Mouse (Mus musculus): ENCODE measurements around the gene Spata13.

Spata13 gene

GRCm38 (mm10) chr14:60721938-60722337, 88.1 kb downstream of the Spata13 start:
- DNase-seq: no peak

DNA sequence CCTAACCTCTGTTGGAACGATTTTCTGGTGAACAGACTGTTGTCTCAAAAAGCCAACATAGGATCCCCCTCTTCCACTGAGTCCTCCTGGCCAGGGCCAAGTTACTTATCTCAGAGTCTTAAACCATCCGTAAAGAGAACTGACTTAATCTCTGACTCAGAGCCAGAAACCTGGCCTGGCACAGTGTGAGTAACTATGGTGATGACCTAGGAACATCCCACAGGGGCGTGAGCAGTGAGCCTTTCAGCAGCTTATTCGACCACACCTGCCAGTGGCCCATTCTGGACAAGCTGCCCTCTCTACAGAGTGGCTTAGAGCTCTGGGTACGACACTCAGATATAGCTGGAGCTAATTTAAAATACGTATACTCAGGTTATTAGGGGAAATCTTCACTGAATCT, 92.3 kb downstream of the Spata13 start:
- DNase-seq: no peak

DNA sequence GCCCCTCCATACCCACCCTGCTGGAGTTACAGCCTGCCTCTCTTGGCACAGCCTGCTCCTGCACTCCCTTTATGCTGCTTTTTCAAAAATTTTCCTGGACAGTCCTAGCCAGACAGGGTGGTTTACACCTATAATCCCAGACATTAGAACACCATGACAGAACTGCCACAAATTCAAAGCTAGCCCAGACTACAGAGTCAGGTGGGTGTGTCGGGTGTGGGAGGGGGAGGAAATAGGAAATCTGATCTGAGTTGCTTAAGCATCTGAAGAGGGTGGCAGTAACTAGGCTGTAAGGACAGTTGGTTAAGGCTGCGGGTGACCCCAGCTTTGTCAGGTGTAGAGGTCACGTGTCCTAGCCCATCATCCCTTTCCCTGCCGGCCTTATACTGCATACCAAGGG, 93.3 kb downstream of the Spata13 start:
- DNase-seq: no peak

DNA sequence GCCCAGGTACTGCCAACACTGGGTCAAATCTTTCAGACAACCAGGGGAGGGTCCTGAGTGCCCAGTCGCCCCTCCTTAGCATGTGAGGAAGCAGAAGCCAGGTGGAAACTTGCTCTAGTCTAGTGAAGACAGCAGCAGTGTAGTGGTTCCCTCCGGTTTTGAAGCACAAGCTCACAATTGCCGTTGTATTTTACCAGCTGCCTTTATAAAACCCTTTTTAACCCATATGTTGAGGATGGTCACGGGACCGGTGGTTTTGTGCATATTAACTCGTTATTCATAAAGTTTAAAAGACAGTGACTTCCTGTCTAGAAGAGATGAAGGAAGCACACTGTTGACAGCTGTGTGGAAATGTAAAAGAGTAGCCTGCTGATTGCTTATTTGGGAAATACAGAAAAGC, 98.3 kb downstream of the Spata13 start:
- no peak for DNase-seq

GRCm38 (mm10) chr14:60732787-60733186, 99.0 kb downstream of the Spata13 start:
- DNase-seq: peak; percentile 36 to 60

DNA sequence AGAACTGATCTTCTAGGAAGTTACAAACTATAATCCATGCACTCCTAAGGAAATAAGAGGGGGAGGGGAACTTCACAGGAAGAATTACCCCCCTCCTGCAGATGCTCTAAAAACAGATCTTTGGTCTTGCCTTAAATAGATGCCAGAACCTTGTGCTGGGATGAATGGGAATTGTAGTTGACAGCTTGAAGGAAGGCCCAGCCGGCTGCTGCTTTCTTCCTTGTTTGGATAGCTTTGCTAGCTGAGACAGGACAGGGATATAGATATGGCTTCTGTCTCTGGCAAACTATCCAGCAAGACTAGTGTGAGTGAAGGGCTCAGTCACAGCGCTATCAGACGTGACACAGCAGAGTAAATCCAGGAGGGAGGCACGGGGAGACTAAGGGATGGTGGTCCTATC, 99.9 kb downstream of the Spata13 start:
- DNase-seq: no peak

- no peak for DNase-seq
Measured at GRCm38 (mm10) chr14:60735206-60735605, 101.4 kb downstream of the Spata13 start.

- DNase-seq: no peak
Measured at GRCm38 (mm10) chr14:60735848-60736547, 102.2 kb downstream of the Spata13 start.

DNA sequence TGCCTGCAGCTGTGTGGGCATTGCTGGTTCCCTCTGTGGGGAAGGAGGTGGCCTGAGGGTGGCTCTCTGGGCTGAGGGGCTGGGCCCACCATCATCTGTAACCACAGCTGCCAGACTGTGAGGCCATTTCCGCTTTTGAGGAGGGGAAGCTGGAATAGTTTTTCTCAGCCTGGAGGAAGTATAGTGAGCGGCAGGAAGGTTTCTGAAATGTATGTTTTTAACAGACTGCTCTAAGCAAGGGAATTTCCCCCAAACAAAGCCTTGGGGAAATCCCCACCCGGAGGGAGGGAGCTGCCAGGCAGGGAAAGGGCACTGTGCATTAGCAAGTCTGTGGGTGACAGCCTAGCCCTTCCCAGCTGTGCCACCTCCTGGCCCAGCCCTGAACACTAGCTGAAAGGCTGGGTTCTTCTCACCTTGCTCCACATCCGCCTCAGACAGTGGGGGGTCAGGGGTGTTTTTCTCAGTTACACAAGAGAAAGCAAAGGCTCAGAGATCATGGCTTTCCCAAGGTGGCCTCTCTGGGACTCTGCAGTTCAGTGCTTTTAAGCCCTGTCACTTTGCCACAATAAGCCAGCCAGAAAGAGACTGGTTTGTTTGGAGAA, 102.9 kb downstream of the Spata13 start:
- peak; percentile 70 to 73 for DNase-seq

DNA sequence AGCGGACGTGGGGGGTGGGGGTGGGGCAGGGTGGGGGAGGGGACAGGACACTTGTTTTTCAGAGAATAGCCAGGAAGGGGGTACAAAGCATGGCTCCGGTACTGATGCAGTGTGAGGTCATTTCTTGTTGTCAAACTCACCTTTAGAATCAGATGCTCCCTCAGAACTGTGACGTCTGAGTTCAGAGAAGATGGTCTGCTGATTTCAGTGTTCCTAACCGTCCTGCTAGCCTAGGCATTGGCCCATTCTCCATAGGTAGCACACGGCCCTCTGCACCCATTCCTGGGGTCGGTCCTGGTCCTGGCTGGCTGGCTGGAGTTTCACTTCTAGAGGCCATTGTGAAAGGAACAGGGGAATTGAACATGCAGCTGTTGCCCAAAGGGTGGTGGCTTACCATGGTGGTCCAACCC, 103.4 kb downstream of the Spata13 start:
- no peak for DNase-seq

DNA sequence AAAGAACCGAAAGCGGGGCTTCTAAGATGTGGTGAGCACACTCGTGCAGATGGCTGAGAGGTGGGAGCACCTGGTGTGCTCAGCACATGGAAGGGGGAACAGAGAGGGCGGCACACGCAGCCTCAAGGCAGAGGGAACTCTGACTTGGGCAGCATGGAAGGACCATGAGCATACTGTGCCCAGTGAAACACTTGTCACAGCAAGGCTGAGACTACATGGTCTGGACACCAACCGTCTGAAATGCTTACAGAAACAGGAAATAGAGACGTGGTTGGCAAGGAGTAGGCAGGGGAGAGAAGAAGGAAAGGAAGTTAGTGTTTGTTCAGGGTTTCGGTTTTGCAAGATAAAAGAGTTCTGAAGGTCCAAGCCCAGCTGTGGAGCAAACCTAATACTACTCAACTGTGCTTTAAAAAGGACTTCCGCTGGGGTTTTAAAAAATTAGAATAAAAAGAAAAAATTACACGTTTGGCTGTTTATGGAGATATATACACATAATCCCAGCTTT, 104.7 kb downstream of the Spata13 start:
- peak in 1 of 2 experiments; percentile 43 for DNase-seq

DNA sequence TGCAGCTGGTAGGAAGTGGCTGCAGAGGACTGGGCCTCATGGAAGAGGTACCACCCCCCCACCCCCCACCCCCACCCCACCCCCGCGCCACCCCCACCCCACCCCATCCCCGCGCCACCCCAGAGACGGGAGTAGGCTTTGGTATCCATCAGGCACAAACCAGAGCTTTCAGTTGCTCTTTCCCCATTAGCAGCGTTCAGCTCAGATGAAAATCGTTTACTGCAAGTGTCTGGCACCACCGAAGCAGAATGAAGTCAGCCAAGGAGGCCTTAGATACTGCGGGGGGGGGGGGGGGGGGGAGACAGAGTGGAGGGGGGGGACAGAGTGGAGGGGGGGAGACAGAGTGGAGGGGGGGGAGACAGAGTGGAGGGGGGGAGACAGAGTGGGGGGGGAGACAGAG, 105.4 kb downstream of the Spata13 start:
- no peak for DNase-seq

DNA sequence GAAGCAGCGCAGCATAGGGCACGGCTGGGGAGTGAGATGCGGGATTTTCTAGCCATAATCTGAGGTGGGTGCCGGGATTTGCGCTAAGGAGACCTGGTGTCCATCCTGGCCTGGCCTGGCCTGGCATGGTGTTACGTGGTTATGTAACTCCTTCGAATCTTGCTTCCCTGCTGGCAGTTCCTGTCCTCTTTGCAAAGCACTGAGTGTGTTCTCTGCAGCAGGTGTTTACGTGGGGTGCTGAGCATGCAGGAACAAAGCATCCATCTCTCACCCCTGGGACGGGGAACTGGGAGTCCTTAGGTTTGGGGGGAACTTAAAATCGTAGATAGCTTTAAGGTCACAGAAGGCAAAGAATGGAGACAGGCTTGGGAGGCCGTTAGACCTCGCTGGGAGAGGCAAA, 105.8 kb downstream of the Spata13 start:
- no peak for DNase-seq

DNA sequence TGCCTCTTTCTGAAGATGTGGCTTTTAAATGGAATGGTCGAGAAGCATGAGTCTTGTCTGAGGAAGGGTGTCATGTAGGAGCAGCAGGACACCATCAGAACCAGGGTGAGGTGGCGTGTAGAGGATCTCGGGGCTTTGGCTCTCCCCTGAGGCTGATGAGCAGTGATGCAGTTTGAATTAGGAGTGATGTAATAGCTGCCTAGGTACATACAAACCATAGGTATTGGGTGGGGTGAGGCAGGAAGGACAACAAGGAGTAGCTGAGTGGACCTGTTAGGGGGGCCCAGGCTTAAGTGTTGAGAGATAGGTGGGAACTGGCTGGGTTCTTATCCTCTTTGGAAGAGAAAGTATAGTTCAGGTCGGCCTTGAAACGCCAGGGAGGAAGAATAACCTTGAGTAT, 106.7 kb downstream of the Spata13 start:
- no peak for DNase-seq

DNA sequence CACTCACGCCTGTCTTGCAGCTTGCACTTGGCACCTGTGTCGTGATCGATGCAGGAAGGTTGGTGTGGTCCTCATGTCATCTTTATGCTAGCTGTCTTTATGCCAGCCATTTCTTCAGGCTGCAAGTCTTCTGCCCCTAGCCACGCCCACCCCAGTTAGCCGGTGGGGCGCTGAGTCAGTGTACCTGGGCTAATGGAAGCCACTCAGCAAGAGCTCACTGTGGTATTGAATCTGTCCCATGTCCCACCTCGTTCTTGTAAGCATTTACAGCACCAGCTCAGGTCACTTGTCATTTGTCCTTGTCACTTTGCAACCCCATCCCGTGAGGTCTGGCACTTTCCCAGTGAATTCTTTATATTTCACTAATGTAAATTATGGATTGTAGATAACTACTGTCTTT, 107.2 kb downstream of the Spata13 start:
- DNase-seq: no peak

- DNase-seq: no peak
Measured at GRCm38 (mm10) chr14:60741490-60741981, 107.7 kb downstream of the Spata13 start.

GRCm38 (mm10) chr14:60743681-60744080, 109.9 kb downstream of the Spata13 start:
- DNase-seq: no peak

GRCm38 (mm10) chr14:60745201-60745600, 111.4 kb downstream of the Spata13 start:
- DNase-seq: no peak

- DNase-seq: no peak
Measured at GRCm38 (mm10) chr14:60746141-60746540, 112.3 kb downstream of the Spata13 start.

GRCm38 (mm10) chr14:60747154-60747870, 113.5 kb downstream of the Spata13 start:
- DNase-seq: no peak

DNA sequence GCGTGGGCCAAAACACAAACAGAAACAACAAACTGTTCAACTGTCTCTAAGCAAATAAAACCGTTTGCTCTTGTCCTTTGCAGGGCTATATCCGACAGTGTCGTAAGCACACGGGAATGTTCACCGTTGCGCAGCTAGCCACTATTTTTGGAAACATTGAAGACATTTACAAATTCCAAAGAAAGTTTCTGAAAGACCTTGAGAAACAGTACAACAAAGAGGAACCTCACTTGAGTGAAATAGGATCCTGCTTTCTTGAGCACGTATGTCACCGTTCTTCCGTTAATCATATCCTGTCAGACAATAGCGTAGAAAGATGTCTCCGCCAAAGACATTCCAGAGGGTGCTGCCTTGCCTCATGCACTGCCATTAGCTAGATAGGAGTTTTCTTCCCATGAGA, 116.1 kb downstream of the Spata13 start:
- no peak for DNase-seq

DNA sequence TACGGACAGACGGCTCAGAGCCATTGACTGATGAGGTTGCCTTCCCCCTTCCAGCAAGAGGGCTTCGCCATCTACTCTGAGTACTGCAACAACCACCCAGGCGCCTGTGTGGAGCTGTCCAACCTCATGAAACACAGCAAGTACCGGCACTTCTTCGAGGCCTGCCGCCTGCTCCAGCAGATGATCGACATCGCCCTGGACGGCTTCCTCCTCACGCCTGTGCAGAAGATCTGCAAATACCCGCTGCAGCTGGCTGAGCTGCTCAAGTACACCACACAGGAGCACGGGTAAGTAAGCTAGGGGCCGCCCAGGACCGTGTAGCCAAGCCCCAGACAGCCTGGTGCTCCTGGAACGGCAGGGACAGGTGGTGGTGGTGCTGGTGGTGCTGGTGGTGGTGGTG, 117.8 kb downstream of the Spata13 start:
- no peak for DNase-seq

- no peak for DNase-seq
Measured at GRCm38 (mm10) chr14:60752892-60753800, 119.3 kb downstream of the Spata13 start.
